Mouse (Mus musculus): Measurements from ENCODE around the gene Gm9736. TPM values are rescaled to one million over a fixed set of nuclear protein-coding genes. Genes with fewer than 3 reads are reported as not detected.
"Not testable (repeated sequence)": the region's sequence is repeated elsewhere in the genome, so short reads cannot be mapped to it uniquely, and the experiment has no call there.

Gene Gm9736
- polyA plus RNA-seq (2015; fragmentation: Nextera tagmentation; extraction: Ambion mirVana) = not detected in 2 replicates

- H3K9ac ChIP-seq (replicated peaks; ENCODE audit: low read depth, low read length); H3K4me1 ChIP-seq (replicated peaks; ENCODE audit: control insufficient read depth, insufficient read depth, low read length); H3K27ac ChIP-seq (ENCODE audit: low read length); H3K4me3 ChIP-seq (replicated peaks; ENCODE audit: low read length); H3K27me3 ChIP-seq (replicated peaks; ENCODE audit: control insufficient read depth, insufficient read depth, low read length); H3K4me2 ChIP-seq (ENCODE audit: low read length); ATAC-seq; H3K9me3 ChIP-seq (ENCODE audit: control insufficient read depth, low read length); H3K36me3 ChIP-seq (ENCODE audit: control insufficient read depth, insufficient read depth): not testable (repeated sequence)
- WGBS = 71% methylated on average over 1 of the region's 1 CpGs
Measured at GRCm38 (mm10) chr10:77751254-77751653, at the start of gene Gm9736. Gene Gm9736, minus strand, starts transcription at chr10:77751354.

GRCm38 (mm10) chr10:77798921-77799508 is 47.9 kb upstream of the Gm9736 start, which contains the start of gene Gm19668:
Gene Gm19668, minus strand, starts transcription at chr10:77799133.
- Histone ChIP-seq H3K36me3 (ENCODE audit: control insufficient read depth, insufficient read depth) (no peaks in the 10 kb centered on the region), H3K4me3 (replicated peaks; ENCODE audit: low read length) (no peak within 1 kb of the TSS), H3K4me2 (ENCODE audit: low read length) (no peak within 1 kb of the TSS), H3K9me3 (ENCODE audit: control insufficient read depth, low read length) (no peaks in the 10 kb centered on the region), H3K9ac (replicated peaks; ENCODE audit: low read depth, low read length) (no peak within 1 kb of the TSS), H3K27me3 (replicated peaks; ENCODE audit: control insufficient read depth, insufficient read depth, low read length) (no peaks in the 10 kb centered on the region), H3K27ac (ENCODE audit: low read length) (0 out of 2 replicates have a peak within 1 kb of the TSS, but pooled peaks have one; percentile 10), H3K4me1 (replicated peaks; ENCODE audit: control insufficient read depth, insufficient read depth, low read length) (no peaks in the 10 kb centered on the region)
- ATAC-seq = no peak
- 67% methylated on average over 8 of the region's 8 CpGs for WGBS

GRCm38 (mm10) chr10:77798164-77798920 is 47.2 kb upstream of the Gm9736 start:
- H3K4me1 ChIP-seq (replicated peaks; ENCODE audit: control insufficient read depth, insufficient read depth, low read length); ATAC-seq; H3K4me2 ChIP-seq (ENCODE audit: low read length); H3K36me3 ChIP-seq (ENCODE audit: control insufficient read depth, insufficient read depth); H3K27me3 ChIP-seq (replicated peaks; ENCODE audit: control insufficient read depth, insufficient read depth, low read length); H3K9ac ChIP-seq (replicated peaks; ENCODE audit: low read depth, low read length); H3K4me3 ChIP-seq (replicated peaks; ENCODE audit: low read length); H3K9me3 ChIP-seq (ENCODE audit: control insufficient read depth, low read length): not testable (repeated sequence)
- H3K27ac ChIP-seq (ENCODE audit: low read length) = 0 out of 2 replicates have a peak overlapping the region, but pooled peaks have one; percentile 10
- 32% methylated on average over 3 of the region's 3 CpGs for WGBS

- Histone ChIP-seq H3K9ac (replicated peaks; ENCODE audit: low read depth, low read length) (no peak overlapping the region), H3K4me1 (replicated peaks; ENCODE audit: control insufficient read depth, insufficient read depth, low read length) (no peaks in the 10 kb centered on the region), H3K9me3 (ENCODE audit: control insufficient read depth, low read length) (no peaks in the 10 kb centered on the region), H3K4me3 (replicated peaks; ENCODE audit: low read length) (no peak overlapping the region), H3K4me2 (ENCODE audit: low read length) (no peak overlapping the region), H3K36me3 (ENCODE audit: control insufficient read depth, insufficient read depth) (no peaks in the 10 kb centered on the region), H3K27me3 (replicated peaks; ENCODE audit: control insufficient read depth, insufficient read depth, low read length) (no peaks in the 10 kb centered on the region), H3K27ac (ENCODE audit: low read length) (no peak overlapping the region)
- 15% methylated on average over 3 of the region's 3 CpGs for WGBS
- ATAC-seq = no peak
Measured at GRCm38 (mm10) chr10:77797677-77798076, 46.5 kb upstream of the Gm9736 start.

- Histone ChIP-seq H3K27me3 (replicated peaks; ENCODE audit: control insufficient read depth, insufficient read depth, low read length) (no peaks in the 10 kb centered on the region), H3K4me3 (replicated peaks; ENCODE audit: low read length) (no peak within 1 kb of the TSS), H3K27ac (ENCODE audit: low read length) (no peak within 1 kb of the TSS), H3K4me1 (replicated peaks; ENCODE audit: control insufficient read depth, insufficient read depth, low read length) (no peaks in the 10 kb centered on the region), H3K36me3 (ENCODE audit: control insufficient read depth, insufficient read depth) (no peaks in the 10 kb centered on the region), H3K9me3 (ENCODE audit: control insufficient read depth, low read length) (no peaks in the 10 kb centered on the region), H3K4me2 (ENCODE audit: low read length) (no peak within 1 kb of the TSS), H3K9ac (replicated peaks; ENCODE audit: low read depth, low read length) (no peak within 1 kb of the TSS)
- ATAC-seq = no peak
- 55% methylated on average over 2 of the region's 2 CpGs for WGBS
Measured at GRCm38 (mm10) chr10:77794976-77795375, 43.8 kb upstream of the Gm9736 start, which contains the start of gene Gm9639. Gene Gm9639, minus strand, starts transcription at chr10:77795076.

- no peaks in the 10 kb centered on the region for H3K4me1 ChIP-seq (replicated peaks; ENCODE audit: control insufficient read depth, insufficient read depth, low read length)
- H3K36me3 ChIP-seq (ENCODE audit: control insufficient read depth, insufficient read depth) = no peaks in the 10 kb centered on the region
- no peaks in the 10 kb centered on the region for H3K27me3 ChIP-seq (replicated peaks; ENCODE audit: control insufficient read depth, insufficient read depth, low read length)
- 94% methylated on average over 2 of the region's 2 CpGs for WGBS
- H3K4me2 ChIP-seq (ENCODE audit: low read length) = no peak overlapping the region
- H3K9me3 ChIP-seq (ENCODE audit: control insufficient read depth, low read length) = no peaks in the 10 kb centered on the region
- no peak for ATAC-seq
- H3K4me3 ChIP-seq (replicated peaks; ENCODE audit: low read length) = no peak overlapping the region
- H3K27ac ChIP-seq (ENCODE audit: low read length) = no peak overlapping the region
- H3K9ac ChIP-seq (replicated peaks; ENCODE audit: low read depth, low read length) = no peak overlapping the region
Measured at GRCm38 (mm10) chr10:77788621-77789020, 37.5 kb upstream of the Gm9736 start.

GRCm38 (mm10) chr10:77787876-77788275 is 36.7 kb upstream of the Gm9736 start, which contains the start of gene Gm7137:
Gene Gm7137, minus strand, starts transcription at chr10:77788200.
- H3K4me2 ChIP-seq (ENCODE audit: low read length); H3K9me3 ChIP-seq (ENCODE audit: control insufficient read depth, low read length); H3K36me3 ChIP-seq (ENCODE audit: control insufficient read depth, insufficient read depth); H3K27ac ChIP-seq (ENCODE audit: low read length); H3K27me3 ChIP-seq (replicated peaks; ENCODE audit: control insufficient read depth, insufficient read depth, low read length); ATAC-seq; H3K4me3 ChIP-seq (replicated peaks; ENCODE audit: low read length); H3K4me1 ChIP-seq (replicated peaks; ENCODE audit: control insufficient read depth, insufficient read depth, low read length); H3K9ac ChIP-seq (replicated peaks; ENCODE audit: low read depth, low read length): not testable (repeated sequence)
- WGBS = no CpG with 5 or more reads among the region's 1 CpGs

GRCm38 (mm10) chr10:77783396-77783795 is 32.2 kb upstream of the Gm9736 start:
- not testable (repeated sequence) for H3K27ac ChIP-seq (ENCODE audit: low read length); H3K4me3 ChIP-seq (replicated peaks; ENCODE audit: low read length); H3K36me3 ChIP-seq (ENCODE audit: control insufficient read depth, insufficient read depth); ATAC-seq; H3K4me2 ChIP-seq (ENCODE audit: low read length); H3K9me3 ChIP-seq (ENCODE audit: control insufficient read depth, low read length); H3K9ac ChIP-seq (replicated peaks; ENCODE audit: low read depth, low read length); H3K27me3 ChIP-seq (replicated peaks; ENCODE audit: control insufficient read depth, insufficient read depth, low read length); H3K4me1 ChIP-seq (replicated peaks; ENCODE audit: control insufficient read depth, insufficient read depth, low read length)
- WGBS = 100% methylated on average over 1 of the region's 3 CpGs

- not testable (repeated sequence) for H3K9me3 ChIP-seq (ENCODE audit: control insufficient read depth, low read length); H3K4me3 ChIP-seq (replicated peaks; ENCODE audit: low read length); H3K4me1 ChIP-seq (replicated peaks; ENCODE audit: control insufficient read depth, insufficient read depth, low read length); H3K36me3 ChIP-seq (ENCODE audit: control insufficient read depth, insufficient read depth); ATAC-seq; H3K9ac ChIP-seq (replicated peaks; ENCODE audit: low read depth, low read length); H3K27ac ChIP-seq (ENCODE audit: low read length); H3K27me3 ChIP-seq (replicated peaks; ENCODE audit: control insufficient read depth, insufficient read depth, low read length); H3K4me2 ChIP-seq (ENCODE audit: low read length)
- WGBS = 60% methylated on average over 1 of the region's 1 CpGs
Measured at GRCm38 (mm10) chr10:77782442-77782841, 31.3 kb upstream of the Gm9736 start, which contains the start of gene Gm3250. Gene Gm3250, minus strand, starts transcription at chr10:77782542.
